Mouse (Mus musculus): Measurements from ENCODE around the gene Fbxl2.
A peak's percentile ranks its signal among the peaks of the same experiment; 100 is the strongest.

Gene Fbxl2

GRCm38 (mm10) chr9:114019012-114019762 is 26.8 kb downstream of the Fbxl2 start:
- no peak for DNase-seq (ENCODE audit: low spot score)

- DNase-seq (ENCODE audit: low spot score): no peak
Measured at GRCm38 (mm10) chr9:114016402-114016801, 29.6 kb downstream of the Fbxl2 start.

GRCm38 (mm10) chr9:114015724-114016123 is 30.3 kb downstream of the Fbxl2 start:
- DNase-seq (ENCODE audit: low spot score): no peak

- DNase-seq (ENCODE audit: low spot score): no peak
Measured at GRCm38 (mm10) chr9:114014034-114014433, 32.0 kb downstream of the Fbxl2 start.

GRCm38 (mm10) chr9:114011203-114011602 is 34.8 kb downstream of the Fbxl2 start:
- no peak for DNase-seq (ENCODE audit: low spot score)

GRCm38 (mm10) chr9:114009526-114009925 is 36.5 kb downstream of the Fbxl2 start:
- no peak for DNase-seq (ENCODE audit: low spot score)

GRCm38 (mm10) chr9:114007850-114008350 is 38.1 kb downstream of the Fbxl2 start:
- DNase-seq (ENCODE audit: low spot score): no peak

GRCm38 (mm10) chr9:114006801-114007200 is 39.2 kb downstream of the Fbxl2 start:
- DNase-seq (ENCODE audit: low spot score): no peak

GRCm38 (mm10) chr9:113998311-113998710 is 47.7 kb downstream of the Fbxl2 start:
- no peak for DNase-seq (ENCODE audit: low spot score)

- no peak for DNase-seq (ENCODE audit: low spot score)
Measured at GRCm38 (mm10) chr9:113992810-113993209, 53.2 kb downstream of the Fbxl2 start.

GRCm38 (mm10) chr9:113990547-113991248 is 55.3 kb downstream of the Fbxl2 start:
- peak; percentile 95 for DNase-seq (ENCODE audit: low spot score)

- DNase-seq (ENCODE audit: low spot score): no peak
Measured at GRCm38 (mm10) chr9:113984946-113985620, 60.9 kb downstream of the Fbxl2 start.

GRCm38 (mm10) chr9:113982883-113983670 is 62.9 kb downstream of the Fbxl2 start:
- no peak for DNase-seq (ENCODE audit: low spot score)

- DNase-seq (ENCODE audit: low spot score): no peak
Measured at GRCm38 (mm10) chr9:113982451-113982850, 63.5 kb downstream of the Fbxl2 start.

- DNase-seq (ENCODE audit: low spot score): peak; percentile 22
Measured at GRCm38 (mm10) chr9:113981099-113981880, 64.7 kb downstream of the Fbxl2 start.

- DNase-seq (ENCODE audit: low spot score): no peak
Measured at GRCm38 (mm10) chr9:113979356-113979755, 66.6 kb downstream of the Fbxl2 start.

- DNase-seq (ENCODE audit: low spot score): no peak
Measured at GRCm38 (mm10) chr9:113978656-113979055, 67.3 kb downstream of the Fbxl2 start.

GRCm38 (mm10) chr9:113977225-113977840 is 68.7 kb downstream of the Fbxl2 start:
- DNase-seq (ENCODE audit: low spot score): no peak

- DNase-seq (ENCODE audit: low spot score): no peak
Measured at GRCm38 (mm10) chr9:113976264-113976663, 69.7 kb downstream of the Fbxl2 start.

GRCm38 (mm10) chr9:113975442-113975841 is 70.5 kb downstream of the Fbxl2 start:
- DNase-seq (ENCODE audit: low spot score): no peak

- no peak for DNase-seq (ENCODE audit: low spot score)
Measured at GRCm38 (mm10) chr9:113974945-113975344, 71.0 kb downstream of the Fbxl2 start.
